Mouse (Mus musculus): ENCODE measurements around the gene Sorbs1.

The Sorbs1 gene

GRCm38 (mm10) chr19:40512500-40513421, 818 bp downstream of the Sorbs1 start:
- peak; percentile 65 for DNase-seq (ENCODE audit: low spot score)

GRCm38 (mm10) chr19:40511679-40512309, 1.8 kb downstream of the Sorbs1 start:
- DNase-seq (ENCODE audit: low spot score), result no peak

- no peak for DNase-seq (ENCODE audit: low spot score)
Observed at GRCm38 (mm10) chr19:40511100-40511439, 2.5 kb downstream of the Sorbs1 start.

- no peak for DNase-seq (ENCODE audit: low spot score)
Observed at GRCm38 (mm10) chr19:40510387-40511099, 3.0 kb downstream of the Sorbs1 start.

GRCm38 (mm10) chr19:40509274-40509673, 4.3 kb downstream of the Sorbs1 start:
- no peak for DNase-seq (ENCODE audit: low spot score)

- no peak for DNase-seq (ENCODE audit: low spot score)
Observed at GRCm38 (mm10) chr19:40508851-40509250, 4.7 kb downstream of the Sorbs1 start.

- no peak for DNase-seq (ENCODE audit: low spot score)
Observed at GRCm38 (mm10) chr19:40506965-40507364, 6.6 kb downstream of the Sorbs1 start.

GRCm38 (mm10) chr19:40504336-40504735, 9.2 kb downstream of the Sorbs1 start:
- no peak for DNase-seq (ENCODE audit: low spot score)

- no peak for DNase-seq (ENCODE audit: low spot score)
Observed at GRCm38 (mm10) chr19:40499940-40500737, 13.4 kb downstream of the Sorbs1 start.

GRCm38 (mm10) chr19:40499141-40499540, 14.4 kb downstream of the Sorbs1 start:
- no peak for DNase-seq (ENCODE audit: low spot score)

GRCm38 (mm10) chr19:40498162-40498725, 15.3 kb downstream of the Sorbs1 start:
- DNase-seq (ENCODE audit: low spot score), result no peak

- DNase-seq (ENCODE audit: low spot score), result no peak
Observed at GRCm38 (mm10) chr19:40496509-40497267, 16.9 kb downstream of the Sorbs1 start.

- DNase-seq (ENCODE audit: low spot score), result no peak
Observed at GRCm38 (mm10) chr19:40496071-40496470, 17.5 kb downstream of the Sorbs1 start.

- DNase-seq (ENCODE audit: low spot score), result no peak
Observed at GRCm38 (mm10) chr19:40492902-40493301, 20.7 kb downstream of the Sorbs1 start.

GRCm38 (mm10) chr19:40491442-40491841, 22.1 kb downstream of the Sorbs1 start:
- DNase-seq (ENCODE audit: low spot score), result no peak

- no peak for DNase-seq (ENCODE audit: low spot score)
Observed at GRCm38 (mm10) chr19:40490765-40491164, 22.8 kb downstream of the Sorbs1 start.

GRCm38 (mm10) chr19:40489633-40490032, 23.9 kb downstream of the Sorbs1 start:
- DNase-seq (ENCODE audit: low spot score), result no peak

- no peak for DNase-seq (ENCODE audit: low spot score)
Observed at GRCm38 (mm10) chr19:40488853-40489454, 24.6 kb downstream of the Sorbs1 start.

GRCm38 (mm10) chr19:40487561-40487960, 26.0 kb downstream of the Sorbs1 start:
- DNase-seq (ENCODE audit: low spot score), result no peak

GRCm38 (mm10) chr19:40481115-40481514, 32.5 kb downstream of the Sorbs1 start:
- no peak for DNase-seq (ENCODE audit: low spot score)
